Mouse (Mus musculus): Measurements from ENCODE around the gene Gna15. TPM values are rescaled to one million over a fixed set of nuclear protein-coding genes. Genes with fewer than 3 reads are reported as not detected.
A peak's percentile ranks its signal among the peaks of the same experiment; 100 is the strongest.

The Gna15 gene
- polyA plus RNA-seq, 1 experiment from 2014 or later: 0.90 TPM

- 44% methylated on average over 1 of the region's 1 CpGs for WGBS
- 0 out of 2 replicates have a peak, but pooled peaks cover 5% of the 10 kb centered on the region for H3K36me3 ChIP-seq (ENCODE audit: control insufficient read depth, insufficient read depth, low read length)
- H3K27ac ChIP-seq (ENCODE audit: low read depth, low read length): no peak overlapping the region
- H3K9me3 ChIP-seq (replicated peaks; ENCODE audit: control insufficient read depth, low read length): no peaks in the 10 kb centered on the region
- no peak overlapping the region for H3K9ac ChIP-seq (ENCODE audit: low read length)
- H3K4me1 ChIP-seq (ENCODE audit: control insufficient read depth, insufficient read depth, low read length): peaks cover 15% of the 10 kb centered on the region; the same call in 1 of the 2 replicates
- H3K27me3 ChIP-seq (replicated peaks; ENCODE audit: control insufficient read depth, insufficient read depth, low read length): no peaks in the 10 kb centered on the region
- no peak for DNase-seq (ENCODE audit: low spot score)
- no peak for ATAC-seq
- no peak overlapping the region for H3K4me3 ChIP-seq (ENCODE audit: low read depth, low read length)
- no peak overlapping the region for H3K4me2 ChIP-seq (ENCODE audit: low read length)
Observed at GRCm38 (mm10) chr10:81557491-81557890, 33.5 kb upstream of the Gna15 start.

- peaks cover 13% of the 10 kb centered on the region; the same call in 1 of the 2 replicates for H3K4me1 ChIP-seq (ENCODE audit: control insufficient read depth, insufficient read depth, low read length)
- H3K9ac ChIP-seq (ENCODE audit: low read length): no peak overlapping the region
- H3K4me3 ChIP-seq (ENCODE audit: low read depth, low read length): no peak overlapping the region
- no peaks in the 10 kb centered on the region for H3K9me3 ChIP-seq (replicated peaks; ENCODE audit: control insufficient read depth, low read length)
- H3K36me3 ChIP-seq (ENCODE audit: control insufficient read depth, insufficient read depth, low read length): 0 out of 2 replicates have a peak, but pooled peaks cover under 1% of the 10 kb centered on the region
- no peak overlapping the region for H3K4me2 ChIP-seq (ENCODE audit: low read length)
- ATAC-seq: no peak
- DNase-seq (ENCODE audit: low spot score): no peak
- no peak overlapping the region for H3K27ac ChIP-seq (ENCODE audit: low read depth, low read length)
- H3K27me3 ChIP-seq (replicated peaks; ENCODE audit: control insufficient read depth, insufficient read depth, low read length): no peaks in the 10 kb centered on the region
- 78% methylated on average over 3 of the region's 3 CpGs for WGBS
Observed at GRCm38 (mm10) chr10:81556282-81556681, 32.3 kb upstream of the Gna15 start.

- H3K27ac ChIP-seq (ENCODE audit: low read depth, low read length): no peak overlapping the region
- WGBS: 78% methylated on average over 6 of the region's 6 CpGs
- no peak for DNase-seq (ENCODE audit: low spot score)
- no peak overlapping the region for H3K4me3 ChIP-seq (ENCODE audit: low read depth, low read length)
- no peaks in the 10 kb centered on the region for H3K9me3 ChIP-seq (replicated peaks; ENCODE audit: control insufficient read depth, low read length)
- H3K4me2 ChIP-seq (ENCODE audit: low read length): no peak overlapping the region
- ATAC-seq: no peak
- H3K27me3 ChIP-seq (replicated peaks; ENCODE audit: control insufficient read depth, insufficient read depth, low read length): no peaks in the 10 kb centered on the region
- H3K36me3 ChIP-seq (ENCODE audit: control insufficient read depth, insufficient read depth, low read length): no peaks in the 10 kb centered on the region
- H3K9ac ChIP-seq (ENCODE audit: low read length): no peak overlapping the region
- H3K4me1 ChIP-seq (ENCODE audit: control insufficient read depth, insufficient read depth, low read length): peaks cover 6% of the 10 kb centered on the region; the same call in 1 of the 2 replicates
Observed at GRCm38 (mm10) chr10:81553807-81554755, 30.1 kb upstream of the Gna15 start.

GRCm38 (mm10) chr10:81553232-81553631 lies 29.2 kb upstream of the Gna15 start:
- DNase-seq (ENCODE audit: low spot score): no peak
- Histone ChIP-seq H3K4me2 (ENCODE audit: low read length) (no peak overlapping the region), H3K27me3 (replicated peaks; ENCODE audit: control insufficient read depth, insufficient read depth, low read length) (no peaks in the 10 kb centered on the region), H3K9me3 (replicated peaks; ENCODE audit: control insufficient read depth, low read length) (no peaks in the 10 kb centered on the region), H3K27ac (ENCODE audit: low read depth, low read length) (no peak overlapping the region), H3K4me3 (ENCODE audit: low read depth, low read length) (no peak overlapping the region), H3K9ac (ENCODE audit: low read length) (no peak overlapping the region), H3K36me3 (ENCODE audit: control insufficient read depth, insufficient read depth, low read length) (no peaks in the 10 kb centered on the region), H3K4me1 (ENCODE audit: control insufficient read depth, insufficient read depth, low read length) (0 out of 2 replicates have a peak, but pooled peaks cover 2% of the 10 kb centered on the region)
- no peak for ATAC-seq
- WGBS: 82% methylated on average over 5 of the region's 5 CpGs

- ATAC-seq (peak; percentile 80), DNase-seq (ENCODE audit: low spot score) (peak; percentile 87)
- H3K27ac ChIP-seq (ENCODE audit: low read depth, low read length): no peak overlapping the region
- 0 out of 2 replicates have a peak, but pooled peaks cover 2% of the 10 kb centered on the region for H3K4me1 ChIP-seq (ENCODE audit: control insufficient read depth, insufficient read depth, low read length)
- no peaks in the 10 kb centered on the region for H3K27me3 ChIP-seq (replicated peaks; ENCODE audit: control insufficient read depth, insufficient read depth, low read length)
- no peaks in the 10 kb centered on the region for H3K36me3 ChIP-seq (ENCODE audit: control insufficient read depth, insufficient read depth, low read length)
- 7% methylated on average over 12 of the region's 12 CpGs for WGBS
- H3K4me3 ChIP-seq (ENCODE audit: low read depth, low read length): no peak overlapping the region
- H3K4me2 ChIP-seq (ENCODE audit: low read length): no peak overlapping the region
- no peaks in the 10 kb centered on the region for H3K9me3 ChIP-seq (replicated peaks; ENCODE audit: control insufficient read depth, low read length)
- H3K9ac ChIP-seq (ENCODE audit: low read length): no peak overlapping the region
Observed at GRCm38 (mm10) chr10:81551597-81552102, 27.6 kb upstream of the Gna15 start.

GRCm38 (mm10) chr10:81550257-81550656 lies 26.2 kb upstream of the Gna15 start:
- no peaks in the 10 kb centered on the region for H3K27me3 ChIP-seq (replicated peaks; ENCODE audit: control insufficient read depth, insufficient read depth, low read length)
- H3K27ac ChIP-seq (ENCODE audit: low read depth, low read length): no peak overlapping the region
- DNase-seq (ENCODE audit: low spot score) (peak; percentile 58), ATAC-seq (no peak)
- H3K9me3 ChIP-seq (replicated peaks; ENCODE audit: control insufficient read depth, low read length): no peaks in the 10 kb centered on the region
- 15% methylated on average over 7 of the region's 7 CpGs for WGBS
- no peaks in the 10 kb centered on the region for H3K36me3 ChIP-seq (ENCODE audit: control insufficient read depth, insufficient read depth, low read length)
- H3K4me3 ChIP-seq (ENCODE audit: low read depth, low read length): no peak overlapping the region
- H3K4me1 ChIP-seq (ENCODE audit: control insufficient read depth, insufficient read depth, low read length): 0 out of 2 replicates have a peak, but pooled peaks cover 2% of the 10 kb centered on the region
- H3K9ac ChIP-seq (ENCODE audit: low read length): no peak overlapping the region
- no peak overlapping the region for H3K4me2 ChIP-seq (ENCODE audit: low read length)

- H3K36me3 ChIP-seq (ENCODE audit: control insufficient read depth, insufficient read depth, low read length): no peaks in the 10 kb centered on the region
- H3K9me3 ChIP-seq (replicated peaks; ENCODE audit: control insufficient read depth, low read length): no peaks in the 10 kb centered on the region
- peaks cover 4% of the 10 kb centered on the region for H3K4me1 ChIP-seq (ENCODE audit: control insufficient read depth, insufficient read depth, low read length)
- no peak for DNase-seq (ENCODE audit: low spot score)
- H3K4me2 ChIP-seq (ENCODE audit: low read length): no peak overlapping the region
- 73% methylated on average over 5 of the region's 5 CpGs for WGBS
- ATAC-seq: no peak
- H3K27me3 ChIP-seq (replicated peaks; ENCODE audit: control insufficient read depth, insufficient read depth, low read length): no peaks in the 10 kb centered on the region
- H3K27ac ChIP-seq (ENCODE audit: low read depth, low read length): no peak overlapping the region
- H3K4me3 ChIP-seq (ENCODE audit: low read depth, low read length): no peak overlapping the region
- no peak overlapping the region for H3K9ac ChIP-seq (ENCODE audit: low read length)
Observed at GRCm38 (mm10) chr10:81548944-81549343, 24.9 kb upstream of the Gna15 start.

- WGBS: 92% methylated on average over 13 of the region's 13 CpGs
- Histone ChIP-seq H3K9me3 (replicated peaks; ENCODE audit: control insufficient read depth, low read length) (no peaks in the 10 kb centered on the region), H3K36me3 (ENCODE audit: control insufficient read depth, insufficient read depth, low read length) (no peaks in the 10 kb centered on the region), H3K4me3 (ENCODE audit: low read depth, low read length) (no peak overlapping the region), H3K9ac (ENCODE audit: low read length) (no peak overlapping the region), H3K4me2 (ENCODE audit: low read length) (no peak overlapping the region), H3K4me1 (ENCODE audit: control insufficient read depth, insufficient read depth, low read length) (peaks cover 14% of the 10 kb centered on the region), H3K27me3 (replicated peaks; ENCODE audit: control insufficient read depth, insufficient read depth, low read length) (no peaks in the 10 kb centered on the region), H3K27ac (ENCODE audit: low read depth, low read length) (no peak overlapping the region)
- ATAC-seq (no peak), DNase-seq (ENCODE audit: low spot score) (no peak)
Observed at GRCm38 (mm10) chr10:81546788-81547571, 23.0 kb upstream of the Gna15 start.

Measured in forebrain, embryonic 14.5 days (tissue).